Mouse (Mus musculus): Measurements from ENCODE around the gene Ano4. TPM values are rescaled to one million over a fixed set of nuclear protein-coding genes. Genes with fewer than 3 reads are reported as not detected.

Gene Ano4
- polyA plus RNA-seq, 1 experiment from 2014 or later: 0.40 TPM

- DNase-seq (ENCODE audit: low spot score): no peak
- Histone ChIP-seq H3K9me3 (ENCODE audit: control insufficient read depth, low read length) (no peaks in the 10 kb centered on the region), H3K27ac (replicated peaks) (no peak overlapping the region), H3K36me3 (ENCODE audit: control insufficient read depth, insufficient read depth, low read length) (no peaks in the 10 kb centered on the region), H3K4me2 (replicated peaks; ENCODE audit: low read depth) (no peak overlapping the region), H3K4me3 (ENCODE audit: low read depth, low read length) (no peak overlapping the region), H3K9ac (ENCODE audit: low read length) (no peak overlapping the region), H3K4me1 (replicated peaks; ENCODE audit: control insufficient read depth, insufficient read depth) (no peaks in the 10 kb centered on the region), H3K27me3 (ENCODE audit: control insufficient read depth, insufficient read depth, low read length) (no peaks in the 10 kb centered on the region)
- no peak for TF ChIP-seq CTCF (IDR thresholded peaks at IDR 0.05; ENCODE audit: low read depth)
- TF ChIP-seq EP300 (optimal IDR thresholded peaks at IDR 0.05): no peak
- ATAC-seq (ENCODE audit: low FRiP score, low TSS enrichment): no peak
- WGBS: 77% methylated on average over 4 of the region's 4 CpGs
Measured at GRCm38 (mm10) chr10:89177921-89178320, 166.6 kb downstream of the Ano4 start.

- 90% methylated on average over 1 of the region's 1 CpGs for WGBS
Measured at GRCm38 (mm10) chr10:89164533-89164932, 180.0 kb downstream of the Ano4 start.

GRCm38 (mm10) chr10:89155502-89155901 lies 189.1 kb downstream of the Ano4 start:
- no peaks in the 10 kb centered on the region for H3K36me3 ChIP-seq (ENCODE audit: control insufficient read depth, insufficient read depth, low read length)
- no peak for TF ChIP-seq CTCF (IDR thresholded peaks at IDR 0.05; ENCODE audit: low read depth)
- H3K4me2 ChIP-seq (replicated peaks; ENCODE audit: low read depth): no peak overlapping the region
- H3K27ac ChIP-seq (replicated peaks): no peak overlapping the region
- no peak for ATAC-seq (ENCODE audit: low FRiP score, low TSS enrichment)
- H3K4me1 ChIP-seq (replicated peaks; ENCODE audit: control insufficient read depth, insufficient read depth): no peaks in the 10 kb centered on the region
- H3K9ac ChIP-seq (ENCODE audit: low read length): no peak overlapping the region
- H3K9me3 ChIP-seq (ENCODE audit: control insufficient read depth, low read length): no peaks in the 10 kb centered on the region
- DNase-seq (ENCODE audit: low spot score): no peak
- H3K27me3 ChIP-seq (ENCODE audit: control insufficient read depth, insufficient read depth, low read length): no peaks in the 10 kb centered on the region
- H3K4me3 ChIP-seq (ENCODE audit: low read depth, low read length): no peak overlapping the region
- WGBS: 34% methylated on average over 2 of the region's 2 CpGs

More at GRCm38 (mm10) chr10:89164533-89164932, 180.0 kb downstream of the Ano4 start:
- H3K9me3 ChIP-seq (ENCODE audit: control insufficient read depth, low read length): no peaks in the 10 kb centered on the region
- no peaks in the 10 kb centered on the region for H3K4me1 ChIP-seq (replicated peaks; ENCODE audit: control insufficient read depth, insufficient read depth)
- no peak for DNase-seq (ENCODE audit: low spot score)
- H3K4me3 ChIP-seq (ENCODE audit: low read depth, low read length): no peak overlapping the region
- no peak for TF ChIP-seq EP300 (optimal IDR thresholded peaks at IDR 0.05)
- TF ChIP-seq CTCF (IDR thresholded peaks at IDR 0.05; ENCODE audit: low read depth): no peak
- no peaks in the 10 kb centered on the region for H3K27me3 ChIP-seq (ENCODE audit: control insufficient read depth, insufficient read depth, low read length)
- no peak overlapping the region for H3K27ac ChIP-seq (replicated peaks)
- no peak for ATAC-seq (ENCODE audit: low FRiP score, low TSS enrichment)
- no peaks in the 10 kb centered on the region for H3K36me3 ChIP-seq (ENCODE audit: control insufficient read depth, insufficient read depth, low read length)
- no peak overlapping the region for H3K9ac ChIP-seq (ENCODE audit: low read length)
- no peak overlapping the region for H3K4me2 ChIP-seq (replicated peaks; ENCODE audit: low read depth)

- Histone ChIP-seq H3K9me3 (ENCODE audit: control insufficient read depth, low read length) (no peaks in the 10 kb centered on the region), H3K9ac (ENCODE audit: low read length) (no peak overlapping the region), H3K4me2 (replicated peaks; ENCODE audit: low read depth) (no peak overlapping the region), H3K27me3 (ENCODE audit: control insufficient read depth, insufficient read depth, low read length) (no peaks in the 10 kb centered on the region), H3K27ac (replicated peaks) (no peak overlapping the region), H3K4me1 (replicated peaks; ENCODE audit: control insufficient read depth, insufficient read depth) (no peaks in the 10 kb centered on the region), H3K4me3 (ENCODE audit: low read depth, low read length) (no peak overlapping the region), H3K36me3 (ENCODE audit: control insufficient read depth, insufficient read depth, low read length) (no peaks in the 10 kb centered on the region)
- WGBS: 41% methylated on average over 2 of the region's 2 CpGs
- TF ChIP-seq CTCF (IDR thresholded peaks at IDR 0.05; ENCODE audit: low read depth) (no peak), EP300 (optimal IDR thresholded peaks at IDR 0.05) (no peak)
- ATAC-seq (ENCODE audit: low FRiP score, low TSS enrichment) (no peak), DNase-seq (ENCODE audit: low spot score) (no peak)
Measured at GRCm38 (mm10) chr10:89154797-89155465, 189.6 kb downstream of the Ano4 start.

GRCm38 (mm10) chr10:89149166-89149565 lies 195.4 kb downstream of the Ano4 start:
- Histone ChIP-seq H3K27ac (replicated peaks) (no peak overlapping the region), H3K9me3 (ENCODE audit: control insufficient read depth, low read length) (no peaks in the 10 kb centered on the region), H3K9ac (ENCODE audit: low read length) (no peak overlapping the region), H3K4me1 (replicated peaks; ENCODE audit: control insufficient read depth, insufficient read depth) (no peaks in the 10 kb centered on the region), H3K36me3 (ENCODE audit: control insufficient read depth, insufficient read depth, low read length) (no peaks in the 10 kb centered on the region), H3K27me3 (ENCODE audit: control insufficient read depth, insufficient read depth, low read length) (no peaks in the 10 kb centered on the region), H3K4me2 (replicated peaks; ENCODE audit: low read depth) (no peak overlapping the region), H3K4me3 (ENCODE audit: low read depth, low read length) (no peak overlapping the region)
- TF ChIP-seq EP300 (optimal IDR thresholded peaks at IDR 0.05) (no peak), CTCF (IDR thresholded peaks at IDR 0.05; ENCODE audit: low read depth) (no peak)
- WGBS: 68% methylated on average over 11 of the region's 11 CpGs
- no peak for DNase-seq (ENCODE audit: low spot score)
- no peak for ATAC-seq (ENCODE audit: low FRiP score, low TSS enrichment)

- H3K9ac ChIP-seq (ENCODE audit: low read length): no peak overlapping the region
- no peak overlapping the region for H3K4me2 ChIP-seq (replicated peaks; ENCODE audit: low read depth)
- 53% methylated on average over 6 of the region's 6 CpGs for WGBS
- H3K9me3 ChIP-seq (ENCODE audit: control insufficient read depth, low read length): no peaks in the 10 kb centered on the region
- no peak for ATAC-seq (ENCODE audit: low FRiP score, low TSS enrichment)
- H3K4me3 ChIP-seq (ENCODE audit: low read depth, low read length): no peak overlapping the region
- no peaks in the 10 kb centered on the region for H3K27me3 ChIP-seq (ENCODE audit: control insufficient read depth, insufficient read depth, low read length)
- H3K36me3 ChIP-seq (ENCODE audit: control insufficient read depth, insufficient read depth, low read length): no peaks in the 10 kb centered on the region
- TF ChIP-seq EP300 (optimal IDR thresholded peaks at IDR 0.05): no peak
- peak; percentile 6; the same call in 1 of the 2 replicates for TF ChIP-seq CTCF (IDR thresholded peaks at IDR 0.05; ENCODE audit: low read depth)
- H3K27ac ChIP-seq (replicated peaks): no peak overlapping the region
- no peak for DNase-seq (ENCODE audit: low spot score)
- no peaks in the 10 kb centered on the region for H3K4me1 ChIP-seq (replicated peaks; ENCODE audit: control insufficient read depth, insufficient read depth)
Measured at GRCm38 (mm10) chr10:89121391-89121790, 223.2 kb downstream of the Ano4 start.
